Mouse (Mus musculus): ENCODE data around the gene Gm16253.

Gm16253 gene

GRCm38 (mm10) chr3:96576690-96577541 lies at the start of gene Gm16253:
Gene Gm16253 (plus strand): TSS chr3:96576984.
- peak; percentile 57 for DNase-seq (ENCODE audit: low read depth, low spot score)

GRCm38 (mm10) chr3:96528506-96528905 lies 48.3 kb upstream of the Gm16253 start:
- no peak for DNase-seq (ENCODE audit: low read depth, low spot score)

- no peak for DNase-seq (ENCODE audit: low read depth, low spot score)
These were observed 44.7 kb upstream of the Gm16253 start for GRCm38 (mm10) chr3:96532050-96532449.

GRCm38 (mm10) chr3:96534300-96534699 lies 42.5 kb upstream of the Gm16253 start:
- no peak for DNase-seq (ENCODE audit: low read depth, low spot score)

GRCm38 (mm10) chr3:96539316-96539715 lies 37.5 kb upstream of the Gm16253 start:
- DNase-seq (ENCODE audit: low read depth, low spot score): no peak

- no peak for DNase-seq (ENCODE audit: low read depth, low spot score)
These were observed 36.0 kb upstream of the Gm16253 start for GRCm38 (mm10) chr3:96540740-96541139.

- DNase-seq (ENCODE audit: low read depth, low spot score): no peak
These were observed 35.3 kb upstream of the Gm16253 start for GRCm38 (mm10) chr3:96541328-96542078.

- DNase-seq (ENCODE audit: low read depth, low spot score): no peak
These were observed 34.2 kb upstream of the Gm16253 start for GRCm38 (mm10) chr3:96542554-96542953.

- DNase-seq (ENCODE audit: low read depth, low spot score): no peak
These were observed 33.4 kb upstream of the Gm16253 start for GRCm38 (mm10) chr3:96543345-96543744.

- DNase-seq (ENCODE audit: low read depth, low spot score): no peak
These were observed 31.2 kb upstream of the Gm16253 start for GRCm38 (mm10) chr3:96545565-96545964.

- no peak for DNase-seq (ENCODE audit: low read depth, low spot score)
These were observed 29.9 kb upstream of the Gm16253 start for GRCm38 (mm10) chr3:96546880-96547279.

- DNase-seq (ENCODE audit: low read depth, low spot score): peak; percentile 35
These were observed 29.3 kb upstream of the Gm16253 start for GRCm38 (mm10) chr3:96547389-96547960.

- DNase-seq (ENCODE audit: low read depth, low spot score): no peak
These were observed 28.0 kb upstream of the Gm16253 start for GRCm38 (mm10) chr3:96548824-96549223.

GRCm38 (mm10) chr3:96549346-96549745 lies 27.4 kb upstream of the Gm16253 start:
- DNase-seq (ENCODE audit: low read depth, low spot score): no peak

GRCm38 (mm10) chr3:96551203-96551602 lies 25.6 kb upstream of the Gm16253 start:
- no peak for DNase-seq (ENCODE audit: low read depth, low spot score)

GRCm38 (mm10) chr3:96551890-96552289 lies 24.9 kb upstream of the Gm16253 start:
- no peak for DNase-seq (ENCODE audit: low read depth, low spot score)

- no peak for DNase-seq (ENCODE audit: low read depth, low spot score)
These were observed 23.2 kb upstream of the Gm16253 start for GRCm38 (mm10) chr3:96553601-96554000.

GRCm38 (mm10) chr3:96554251-96554650 lies 22.5 kb upstream of the Gm16253 start:
- no peak for DNase-seq (ENCODE audit: low read depth, low spot score)

GRCm38 (mm10) chr3:96555041-96555596 lies 21.7 kb upstream of the Gm16253 start:
- no peak for DNase-seq (ENCODE audit: low read depth, low spot score)

- no peak for DNase-seq (ENCODE audit: low read depth, low spot score)
These were observed 20.7 kb upstream of the Gm16253 start for GRCm38 (mm10) chr3:96555999-96556614.
